Mouse (Mus musculus): ENCODE results near the gene Tfrc. TPM values are rescaled to one million over a fixed set of nuclear protein-coding genes. Genes with fewer than 3 reads are reported as not detected.
A peak's percentile ranks its signal among the peaks of the same experiment; 100 is the strongest.

Tfrc gene
- polyA plus RNA-seq, 1 experiment from 2014 or later: 23.7 TPM

DNA sequence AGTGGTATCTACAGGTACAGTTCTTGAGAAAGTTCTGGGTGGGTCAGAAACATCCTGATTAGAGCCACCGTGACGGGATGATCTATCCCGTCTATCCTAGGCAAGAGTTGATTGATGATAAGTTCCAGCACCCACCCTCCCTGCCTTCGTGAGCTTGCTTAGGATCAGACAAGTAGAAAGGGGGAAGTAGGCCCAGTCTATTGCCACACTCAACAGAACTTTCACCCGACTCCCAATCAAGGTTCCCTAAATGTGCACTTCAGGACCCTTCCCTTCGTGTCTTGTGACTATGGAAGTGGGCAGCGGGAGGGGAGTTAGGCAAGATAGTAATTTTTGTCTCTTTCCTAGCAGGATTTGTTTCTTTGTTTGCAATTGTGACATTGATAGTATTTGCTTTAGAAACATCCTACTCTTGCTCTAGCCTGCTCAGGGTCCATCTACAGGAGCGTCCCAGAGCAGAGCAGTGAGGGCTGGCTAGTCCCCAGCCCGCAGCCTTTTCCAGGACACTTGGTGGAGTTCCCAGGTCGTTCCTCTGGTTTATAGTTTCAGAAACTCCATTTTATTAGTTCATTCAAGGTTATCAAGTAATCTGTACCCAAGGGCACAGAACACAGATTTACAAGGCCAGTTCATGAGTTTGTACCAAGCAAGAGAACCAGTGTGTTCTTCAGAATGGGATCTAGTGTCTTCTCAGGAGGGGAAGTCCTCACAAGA, 13.4 kb upstream of the Tfrc start:
- H3K4me1 ChIP-seq (replicated peaks; ENCODE audit: control insufficient read depth, insufficient read depth, low read length): no peaks in the 10 kb centered on the region
- WGBS: 80% methylated on average over 10 of the region's 10 CpGs
- no peaks in the 10 kb centered on the region for H3K27me3 ChIP-seq (replicated peaks; ENCODE audit: control insufficient read depth, insufficient read depth, low read length)

GRCm38 (mm10) chr16:32597909-32598381, 10.8 kb upstream of the Tfrc start:
- Histone ChIP-seq H3K9me3 (ENCODE audit: control insufficient read depth) (no peaks in the 10 kb centered on the region), H3K4me1 (replicated peaks; ENCODE audit: control insufficient read depth, insufficient read depth, low read length) (no peaks in the 10 kb centered on the region), H3K27ac (ENCODE audit: low read depth, low read length) (no peak overlapping the region), H3K27me3 (replicated peaks; ENCODE audit: control insufficient read depth, insufficient read depth, low read length) (no peaks in the 10 kb centered on the region), H3K9ac (ENCODE audit: low read depth, low read length) (no peak overlapping the region), H3K4me3 (ENCODE audit: low read depth, low read length) (no peak overlapping the region), H3K4me2 (replicated peaks; ENCODE audit: low read depth) (no peak overlapping the region), H3K36me3 (ENCODE audit: control insufficient read depth, insufficient read depth) (no peaks in the 10 kb centered on the region)
- no peak for TF ChIP-seq CTCF (IDR thresholded peaks at IDR 0.05; ENCODE audit: low read depth)
- 47% methylated on average over 4 of the region's 4 CpGs for WGBS
- no peak for ATAC-seq

More for the DNA sequence above, 13.4 kb upstream of the Tfrc start:
- TF ChIP-seq CTCF (IDR thresholded peaks at IDR 0.05; ENCODE audit: low read depth): no peak
- Histone ChIP-seq H3K9me3 (ENCODE audit: control insufficient read depth) (no peaks in the 10 kb centered on the region), H3K36me3 (ENCODE audit: control insufficient read depth, insufficient read depth) (no peaks in the 10 kb centered on the region), H3K9ac (ENCODE audit: low read depth, low read length) (no peak overlapping the region), H3K4me3 (ENCODE audit: low read depth, low read length) (no peak overlapping the region), H3K27ac (ENCODE audit: low read depth, low read length) (no peak overlapping the region), H3K4me2 (replicated peaks; ENCODE audit: low read depth) (no peak overlapping the region)
- ATAC-seq: no peak

DNA sequence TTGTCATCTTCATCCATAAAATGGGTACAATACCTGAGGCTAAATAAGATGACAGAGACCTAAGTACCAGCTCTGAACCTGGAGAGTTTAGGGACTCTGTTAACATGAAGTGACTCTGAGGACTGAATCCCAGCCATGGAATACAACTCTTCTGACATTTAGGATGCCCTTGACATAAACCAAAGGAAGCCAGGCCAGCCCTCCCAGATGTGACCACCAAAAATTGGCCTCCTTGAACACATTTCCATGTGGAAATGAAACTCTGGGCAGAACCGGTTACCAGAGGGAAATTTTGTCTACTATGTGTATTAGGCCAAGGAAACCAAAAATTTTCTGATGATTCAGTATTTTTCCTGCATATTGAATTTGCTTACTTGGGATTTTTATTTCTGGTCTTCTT, 9.6 kb upstream of the Tfrc start:
- H3K27ac ChIP-seq (ENCODE audit: low read depth, low read length): no peak overlapping the region
- no peak overlapping the region for H3K4me3 ChIP-seq (ENCODE audit: low read depth, low read length)
- H3K27me3 ChIP-seq (replicated peaks; ENCODE audit: control insufficient read depth, insufficient read depth, low read length): no peaks in the 10 kb centered on the region
- WGBS: 86% methylated on average over 1 of the region's 1 CpGs
- TF ChIP-seq CTCF (IDR thresholded peaks at IDR 0.05; ENCODE audit: low read depth): no peak
- H3K4me2 ChIP-seq (replicated peaks; ENCODE audit: low read depth): no peak overlapping the region
- H3K9ac ChIP-seq (ENCODE audit: low read depth, low read length): no peak overlapping the region
- no peak for ATAC-seq
- no peaks in the 10 kb centered on the region for H3K9me3 ChIP-seq (ENCODE audit: control insufficient read depth)
- no peaks in the 10 kb centered on the region for H3K36me3 ChIP-seq (ENCODE audit: control insufficient read depth, insufficient read depth)
- no peaks in the 10 kb centered on the region for H3K4me1 ChIP-seq (replicated peaks; ENCODE audit: control insufficient read depth, insufficient read depth, low read length)

- Histone ChIP-seq H3K4me2 (replicated peaks; ENCODE audit: low read depth) (no peak overlapping the region), H3K36me3 (ENCODE audit: control insufficient read depth, insufficient read depth) (no peaks in the 10 kb centered on the region), H3K27me3 (replicated peaks; ENCODE audit: control insufficient read depth, insufficient read depth, low read length) (no peaks in the 10 kb centered on the region), H3K9ac (ENCODE audit: low read depth, low read length) (no peak overlapping the region), H3K27ac (ENCODE audit: low read depth, low read length) (no peak overlapping the region), H3K4me1 (replicated peaks; ENCODE audit: control insufficient read depth, insufficient read depth, low read length) (no peaks in the 10 kb centered on the region), H3K9me3 (ENCODE audit: control insufficient read depth) (no peaks in the 10 kb centered on the region), H3K4me3 (ENCODE audit: low read depth, low read length) (no peak overlapping the region)
- ATAC-seq: no peak
- WGBS: 71% methylated on average over 3 of the region's 3 CpGs
- TF ChIP-seq CTCF (IDR thresholded peaks at IDR 0.05; ENCODE audit: low read depth): no peak
Observed at GRCm38 (mm10) chr16:32602193-32602685, 6.5 kb upstream of the Tfrc start.

GRCm38 (mm10) chr16:32607562-32608343, 967 bp upstream of the Tfrc start:
- no peak for TF ChIP-seq CTCF (IDR thresholded peaks at IDR 0.05; ENCODE audit: low read depth)
- peak overlapping the region; percentile 64 for H3K27ac ChIP-seq (ENCODE audit: low read depth, low read length)

DNA sequence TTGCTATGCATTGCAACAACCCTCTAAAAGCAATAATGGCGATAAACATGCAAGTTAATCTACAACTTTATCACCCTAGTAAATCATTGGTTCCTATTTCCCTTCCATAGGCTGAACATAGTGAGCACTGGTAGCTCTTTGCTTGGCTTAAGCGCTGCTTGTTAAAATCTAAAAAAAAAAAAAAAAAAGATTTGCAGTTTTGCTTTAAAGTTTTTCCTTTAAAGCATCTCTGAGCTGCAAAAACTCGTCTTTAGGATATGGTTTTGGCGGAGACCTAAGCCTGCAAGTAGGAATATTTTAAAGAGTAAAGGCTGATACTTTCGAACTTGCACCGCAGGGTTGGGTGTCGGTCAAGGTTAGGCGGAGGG, 392 bp upstream of the Tfrc start:
- no peaks in the 10 kb centered on the region for H3K9me3 ChIP-seq (ENCODE audit: control insufficient read depth)
- no peak for TF ChIP-seq CTCF (IDR thresholded peaks at IDR 0.05; ENCODE audit: low read depth)
- WGBS: 5% methylated on average over 8 of the region's 8 CpGs
- H3K4me2 ChIP-seq (replicated peaks; ENCODE audit: low read depth): peak overlapping the region; percentile 95
- H3K9ac ChIP-seq (ENCODE audit: low read depth, low read length): no peak overlapping the region
- H3K4me1 ChIP-seq (replicated peaks; ENCODE audit: control insufficient read depth, insufficient read depth, low read length): no peaks in the 10 kb centered on the region
- ATAC-seq: peak; percentile 80
- peak overlapping the region; percentile 75 for H3K4me3 ChIP-seq (ENCODE audit: low read depth, low read length)
- no peaks in the 10 kb centered on the region for H3K36me3 ChIP-seq (ENCODE audit: control insufficient read depth, insufficient read depth)
- H3K27ac ChIP-seq (ENCODE audit: low read depth, low read length): peak overlapping the region; percentile 64
- H3K27me3 ChIP-seq (replicated peaks; ENCODE audit: control insufficient read depth, insufficient read depth, low read length): no peaks in the 10 kb centered on the region

More at GRCm38 (mm10) chr16:32607562-32608343, 967 bp upstream of the Tfrc start:
- H3K4me2 ChIP-seq (replicated peaks; ENCODE audit: low read depth): peak overlapping the region; percentile 95
- no peaks in the 10 kb centered on the region for H3K36me3 ChIP-seq (ENCODE audit: control insufficient read depth, insufficient read depth)
- WGBS: 29% methylated on average over 7 of the region's 7 CpGs
- peak overlapping the region; percentile 75; the same call in 1 of the 2 replicates for H3K4me3 ChIP-seq (ENCODE audit: low read depth, low read length)
- no peak overlapping the region for H3K9ac ChIP-seq (ENCODE audit: low read depth, low read length)
- no peaks in the 10 kb centered on the region for H3K27me3 ChIP-seq (replicated peaks; ENCODE audit: control insufficient read depth, insufficient read depth, low read length)
- no peaks in the 10 kb centered on the region for H3K4me1 ChIP-seq (replicated peaks; ENCODE audit: control insufficient read depth, insufficient read depth, low read length)
- no peaks in the 10 kb centered on the region for H3K9me3 ChIP-seq (ENCODE audit: control insufficient read depth)
- ATAC-seq: no peak
